Mouse (Mus musculus): ENCODE measurements around the gene Hist1h2ag.

The Hist1h2ag gene

GRCm38 (mm10) chr13:22009642-22010041 lies 33.1 kb downstream of the Hist1h2ag start, which contains the start of gene Prss16:
Gene Prss16 (minus strand): TSS chr13:22009742.
- DNase-seq (ENCODE audit: low read depth, low spot score), result no peak

- no peak for DNase-seq (ENCODE audit: low read depth, low spot score)
Measured at GRCm38 (mm10) chr13:22008707-22009106, 34.0 kb downstream of the Hist1h2ag start.

- DNase-seq (ENCODE audit: low read depth, low spot score), result no peak
Measured at GRCm38 (mm10) chr13:22007872-22008271, 34.9 kb downstream of the Hist1h2ag start.

GRCm38 (mm10) chr13:22007121-22007510 lies 35.6 kb downstream of the Hist1h2ag start:
- DNase-seq (ENCODE audit: low read depth, low spot score), result no peak

GRCm38 (mm10) chr13:22006334-22007120 lies 36.2 kb downstream of the Hist1h2ag start:
- peak; percentile 75 for DNase-seq (ENCODE audit: low read depth, low spot score)

GRCm38 (mm10) chr13:22005605-22006333 lies 37.0 kb downstream of the Hist1h2ag start:
- peak; percentile 51 for DNase-seq (ENCODE audit: low read depth, low spot score)

- DNase-seq (ENCODE audit: low read depth, low spot score), result no peak
Measured at GRCm38 (mm10) chr13:22001823-22002222, 40.9 kb downstream of the Hist1h2ag start.

- DNase-seq (ENCODE audit: low read depth, low spot score), result no peak
Measured at GRCm38 (mm10) chr13:22001346-22001745, 41.4 kb downstream of the Hist1h2ag start.

- DNase-seq (ENCODE audit: low read depth, low spot score), result no peak
Measured at GRCm38 (mm10) chr13:21999147-21999546, 43.6 kb downstream of the Hist1h2ag start.

GRCm38 (mm10) chr13:21998412-21998811 lies 44.3 kb downstream of the Hist1h2ag start:
- DNase-seq (ENCODE audit: low read depth, low spot score), result no peak

GRCm38 (mm10) chr13:21997821-21998220 lies 44.9 kb downstream of the Hist1h2ag start:
- DNase-seq (ENCODE audit: low read depth, low spot score), result no peak

- no peak for DNase-seq (ENCODE audit: low read depth, low spot score)
Measured at GRCm38 (mm10) chr13:21997201-21997820, 45.4 kb downstream of the Hist1h2ag start.

- DNase-seq (ENCODE audit: low read depth, low spot score), result no peak
Measured at GRCm38 (mm10) chr13:21996840-21997185, 45.9 kb downstream of the Hist1h2ag start.

GRCm38 (mm10) chr13:21996101-21996839 lies 46.5 kb downstream of the Hist1h2ag start:
- peak; percentile 72 for DNase-seq (ENCODE audit: low read depth, low spot score)

GRCm38 (mm10) chr13:21995331-21995914 lies 47.3 kb downstream of the Hist1h2ag start:
- peak; percentile 71 for DNase-seq (ENCODE audit: low read depth, low spot score)

GRCm38 (mm10) chr13:21994896-21995295 lies 47.8 kb downstream of the Hist1h2ag start:
- DNase-seq (ENCODE audit: low read depth, low spot score), result no peak

- DNase-seq (ENCODE audit: low read depth, low spot score), result peak; percentile 88
Measured at GRCm38 (mm10) chr13:21993957-21994738, 48.6 kb downstream of the Hist1h2ag start.

GRCm38 (mm10) chr13:21992550-21992949 lies 50.2 kb downstream of the Hist1h2ag start:
- DNase-seq (ENCODE audit: low read depth, low spot score), result no peak

Measured in 3T3-L1 (cell line).